Mouse (Mus musculus) right cerebral cortex, postnatal 10 days (tissue): ENCODE measurements around the gene Rbm19.

Experiments
- DNase-seq, 2 experiments: peaks; one replicate each; pipeline ENCODE4 v3.0.0; 2021; ENCODE audit warnings: low spot score in 2 of 2

Rbm19 gene

GRCm38 (mm10) chr5:120204316-120204715 lies 88.1 kb downstream of the Rbm19 start:
- DNase-seq, result no peak

DNA sequence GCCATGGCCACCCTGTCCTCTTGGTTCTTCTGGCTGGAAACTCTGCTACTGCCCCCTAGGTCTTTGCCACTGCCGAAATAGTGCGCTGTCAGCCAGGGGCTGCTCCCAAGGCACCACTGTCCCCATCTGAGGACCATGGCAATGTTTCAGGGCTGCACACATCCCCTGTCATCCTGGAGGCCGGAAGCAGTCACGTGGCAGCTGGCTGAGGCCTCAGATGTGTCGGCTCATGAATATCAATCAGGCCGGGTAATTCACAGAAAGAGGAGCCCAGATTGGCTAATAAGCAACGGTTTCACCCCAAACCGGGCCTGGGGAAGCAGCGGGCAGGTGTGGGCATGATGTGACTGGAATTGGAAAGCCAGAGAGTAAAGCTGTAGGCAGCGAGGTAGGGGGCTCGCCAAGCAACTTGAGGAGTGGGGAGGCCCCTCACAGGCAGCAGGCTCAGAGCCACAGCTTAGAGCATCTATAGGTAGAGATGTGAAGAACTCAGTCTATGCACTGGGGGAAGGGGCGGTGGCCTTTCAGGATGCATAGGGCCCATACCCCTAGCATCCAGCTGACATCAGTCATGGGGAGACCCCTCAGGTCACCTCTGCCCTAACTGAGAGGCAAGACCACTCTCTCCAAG lies 90.2 kb downstream of the Rbm19 start:
- DNase-seq, result no peak

DNA sequence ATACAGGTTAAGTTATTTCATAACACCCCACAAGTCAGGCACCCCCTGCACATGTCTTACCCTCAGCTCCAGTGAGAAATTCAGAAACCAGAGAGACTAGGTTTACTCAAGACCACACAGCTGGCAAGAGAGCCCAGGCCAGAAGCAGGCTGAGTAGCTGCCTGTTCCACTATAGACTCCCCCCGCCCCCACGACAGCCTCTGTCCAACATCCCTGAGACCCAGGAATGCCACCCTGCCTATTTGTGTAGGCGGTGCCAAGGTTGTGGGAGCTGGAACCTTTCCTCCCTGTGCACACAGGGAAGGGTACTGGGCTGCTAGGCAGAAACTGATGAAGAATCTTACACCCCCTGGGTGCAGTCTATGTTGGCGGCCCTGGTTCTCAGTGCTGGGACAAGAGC lies 91.2 kb downstream of the Rbm19 start:
- DNase-seq, result no peak

DNA sequence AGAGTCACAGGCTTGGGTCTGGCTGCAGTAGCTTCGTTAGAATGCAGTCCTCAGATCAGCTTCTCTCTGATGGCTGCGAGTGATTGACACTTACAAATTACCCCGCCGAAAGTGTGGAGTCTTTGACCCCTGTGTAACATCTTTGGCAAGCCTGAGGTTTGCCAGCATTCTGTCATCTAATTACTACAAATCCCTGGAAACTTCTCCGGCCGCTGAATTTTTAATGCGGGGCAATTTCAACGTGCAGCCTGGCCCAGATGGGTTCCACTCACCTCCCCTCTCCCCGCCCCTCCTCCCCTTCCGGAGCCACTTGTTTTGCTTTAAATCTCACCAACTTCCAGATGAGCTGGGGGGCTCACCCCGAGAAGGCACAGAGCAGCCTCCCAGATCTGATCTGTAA lies 94.4 kb downstream of the Rbm19 start:
- DNase-seq, result no peak

- no peak for DNase-seq
Measured at GRCm38 (mm10) chr5:120211182-120211581, 94.9 kb downstream of the Rbm19 start.

- DNase-seq, result no peak
Measured at GRCm38 (mm10) chr5:120214511-120214910, 98.2 kb downstream of the Rbm19 start.

- DNase-seq, result no peak
Measured at GRCm38 (mm10) chr5:120221216-120221615, 105.0 kb downstream of the Rbm19 start.

DNA sequence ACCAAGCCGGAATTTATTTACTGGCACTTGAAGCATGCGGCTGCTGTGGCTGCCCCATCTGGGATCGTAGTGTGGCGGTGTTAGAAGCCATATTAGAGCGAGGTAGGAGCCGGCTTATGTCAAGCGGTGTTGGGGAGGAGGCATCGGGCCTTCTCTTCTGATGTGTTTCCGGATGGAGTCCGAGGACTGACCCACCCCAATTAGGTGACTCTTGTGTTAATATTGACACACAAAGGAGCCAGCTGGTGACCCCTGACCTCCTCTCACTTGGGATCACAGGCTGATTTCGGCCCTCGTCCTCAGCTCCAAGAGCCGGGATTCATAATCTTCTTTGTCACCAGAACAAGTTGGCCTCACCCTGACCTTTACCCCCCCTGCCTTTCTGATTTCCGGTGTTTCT lies 109.1 kb downstream of the Rbm19 start:
- no peak for DNase-seq

DNA sequence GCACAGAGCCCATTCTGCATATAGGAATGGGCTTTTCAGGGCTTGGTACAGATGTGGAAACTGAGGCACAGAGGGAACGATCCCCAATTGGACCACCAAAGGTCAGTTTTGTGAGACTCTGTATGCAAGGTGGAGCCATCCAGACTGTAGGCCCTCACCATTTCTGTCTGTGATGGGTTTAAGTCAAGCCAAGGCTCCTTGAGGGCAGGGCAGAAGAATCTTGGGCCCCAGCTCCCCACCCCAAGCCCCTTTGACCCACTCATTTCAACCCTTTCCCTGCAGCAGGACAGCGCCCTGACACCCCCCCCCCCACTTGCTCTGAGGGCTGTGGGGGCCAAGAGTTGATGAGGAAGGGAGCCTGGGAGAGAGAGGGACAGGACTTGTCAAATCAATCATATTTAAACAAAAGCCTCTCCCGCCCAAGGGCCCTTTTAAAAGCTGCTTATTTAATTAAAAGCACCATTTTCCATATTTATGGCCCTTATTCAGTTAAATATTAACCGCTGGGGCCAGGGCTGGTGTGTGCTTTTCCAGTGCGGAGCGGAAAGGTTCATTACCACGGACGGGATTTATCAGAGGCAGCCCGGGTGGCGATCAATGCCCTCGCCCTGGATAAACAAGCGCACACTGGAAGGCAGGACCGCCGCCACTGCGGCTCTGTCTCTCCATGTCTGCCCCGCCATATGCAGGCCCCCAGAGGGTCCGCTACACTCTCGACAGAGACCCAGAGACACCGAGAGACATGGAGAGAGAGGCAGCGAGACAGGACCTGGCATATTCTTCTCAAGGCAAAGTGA lies 112.5 kb downstream of the Rbm19 start:
- no peak for DNase-seq

GRCm38 (mm10) chr5:120231435-120232147 lies 115.3 kb downstream of the Rbm19 start:
- peak; percentile 93 to 94 for DNase-seq

- peak; percentile 58 to 61 for DNase-seq
Measured at GRCm38 (mm10) chr5:120235147-120235546, 118.9 kb downstream of the Rbm19 start.

DNA sequence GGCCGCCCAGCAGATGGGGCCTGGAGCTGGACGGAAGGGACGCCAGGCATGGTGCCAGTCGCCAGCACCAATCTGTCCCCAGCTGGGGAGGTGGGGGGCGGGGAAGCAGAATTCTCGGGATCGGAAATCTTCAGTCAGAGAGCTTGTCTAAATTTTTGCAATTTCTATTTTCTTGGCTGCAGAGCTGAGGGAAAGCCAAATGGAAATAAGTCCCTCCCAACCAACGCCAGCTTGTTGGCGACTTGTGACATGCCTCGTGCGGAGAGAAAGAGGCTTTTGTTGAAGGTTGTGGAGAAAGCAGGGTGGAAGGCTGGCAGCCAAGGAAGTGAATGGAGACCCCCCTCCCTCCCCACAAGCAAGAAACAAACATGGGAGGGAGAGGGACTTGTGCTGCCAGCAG lies 119.3 kb downstream of the Rbm19 start:
- peak; percentile 81 to 85 for DNase-seq

DNA sequence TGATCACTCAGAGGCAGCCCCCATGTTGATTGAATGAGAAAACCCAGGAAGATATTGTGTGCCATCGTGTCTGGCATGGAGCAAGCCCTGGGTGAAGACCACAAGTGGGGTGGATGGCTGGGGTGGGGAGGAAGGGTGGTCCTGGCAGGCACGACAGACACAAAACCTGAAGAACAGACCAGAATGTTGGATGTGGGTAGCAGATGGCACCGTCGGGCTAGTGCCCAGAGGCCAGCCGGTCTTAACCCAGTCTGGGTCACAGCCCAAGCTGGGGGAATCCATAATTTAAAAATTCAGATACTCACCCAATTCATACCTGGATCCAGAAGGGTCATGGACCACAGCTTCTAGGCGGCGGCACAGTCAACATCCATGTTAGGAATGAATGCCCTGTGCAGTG lies 123.8 kb downstream of the Rbm19 start:
- DNase-seq, result no peak

GRCm38 (mm10) chr5:120245336-120245735 lies 129.1 kb downstream of the Rbm19 start:
- no peak for DNase-seq
